Mouse (Mus musculus): ENCODE results near the gene Clns1a.

DNA sequence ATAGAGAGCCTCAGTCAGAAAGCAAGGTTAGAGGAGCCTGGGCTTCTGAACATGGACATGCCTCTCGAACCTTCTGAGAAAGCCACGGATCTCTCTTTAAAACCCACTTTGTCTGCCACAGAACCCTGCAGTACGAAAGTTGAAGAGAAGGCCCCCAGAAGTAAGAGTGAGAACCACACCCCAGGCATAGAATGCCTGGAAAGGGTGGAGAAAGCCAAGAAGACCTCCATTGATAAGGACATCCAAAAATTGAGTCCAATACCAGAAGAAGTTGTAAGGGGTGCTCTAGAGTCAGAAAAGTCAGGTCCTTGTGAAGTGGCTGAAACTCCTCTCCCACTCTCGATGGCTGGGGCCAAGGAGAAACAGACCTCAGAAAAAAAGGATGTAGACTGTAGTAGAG is 34.8 kb upstream of the Clns1a start:
- no peak for TF ChIP-seq POLR2A (IDR thresholded peaks at IDR 0.05; ENCODE audit: low read depth, low read length)
- TF ChIP-seq CTCF (IDR thresholded peaks at IDR 0.05; ENCODE audit: extremely low read depth, insufficient read length, insufficient replicate concordance, low read depth, low read length): no peak

Measured in small intestine, adult 2 months (tissue).